In the genomic region with DNA sequence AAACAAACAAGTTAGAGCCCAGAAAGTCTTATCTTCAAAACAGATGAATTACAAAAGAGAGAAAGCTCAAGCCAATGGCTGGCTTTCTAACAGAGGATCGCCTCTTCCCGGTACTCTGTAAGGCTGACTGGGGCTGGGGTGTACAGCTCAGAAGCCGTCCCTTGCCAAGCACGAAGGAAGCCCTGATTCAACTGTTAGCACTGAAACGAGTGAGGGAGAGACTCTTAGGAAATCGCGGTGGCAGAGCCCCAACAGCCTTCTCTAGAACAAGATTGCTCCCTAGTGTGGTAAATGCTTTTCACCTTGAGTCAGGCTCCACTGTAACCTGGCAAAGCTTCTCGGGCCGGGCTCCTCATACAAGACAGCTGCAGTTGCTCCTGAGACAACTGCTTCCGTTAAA, we compare ENCODE assay signal across 8 mouse cellular contexts.
DNase-seq lines count a peak whose midpoint lies in the region; ATAC-seq and TF ChIP-seq lines count a peak whose summit lies in the region.

No protein-coding gene starts in this region.

- dilution Hi-C loops in CH12.LX (cut with MboI; ENCODE audit: extremely low pct_ligation_motif_present, extremely low pct_unique_long_range_greater_than_20kb, low sequenced_read_pairs) = no loop called here

- peak; percentile 48 for TF ChIP-seq RAD21 in CH12.LX (IDR thresholded peaks at IDR 0.05; ENCODE audit: low read depth, low read length)

- no peaks in the 10 kb centered on the region for H3K36me3 ChIP-seq in CH12.LX (replicated peaks in 1 of 2; ENCODE audit: control insufficient read depth in 1 of 2, insufficient read depth in 1 of 2, low read length in 1 of 2)
- H3K36me3 ChIP-seq in heart, embryonic 15.5 days = no peaks in the 10 kb centered on the region
- no peaks in the 10 kb centered on the region for H3K36me3 ChIP-seq in limb, embryonic 14.5 days (ENCODE audit: control insufficient read depth, insufficient read depth, low read length)
- peaks cover 4% of the 10 kb centered on the region for H3K36me3 ChIP-seq in small intestine, adult 2 months (ENCODE audit: control insufficient read depth, insufficient read depth, low read length)
- H3K36me3 ChIP-seq in forebrain, embryonic 12.5 days (replicated peaks) = no peaks in the 10 kb centered on the region

- H3K27ac ChIP-seq in CH12.LX (ENCODE audit: insufficient read depth, low read depth) = peak overlapping the region; percentile 95
- peak overlapping the region; percentile 21; the same call in 1 of the 2 replicates for H3K27ac ChIP-seq in heart, embryonic 15.5 days
- peak overlapping the region; percentile 35; the same call in 1 of the 2 replicates for H3K27ac ChIP-seq in limb, embryonic 14.5 days (replicated peaks; ENCODE audit: low read depth, low read length)
- H3K27ac ChIP-seq in small intestine, adult 2 months (ENCODE audit: insufficient read depth, low read depth, low read length) = peak overlapping the region; percentile 91
- H3K27ac ChIP-seq in forebrain, embryonic 12.5 days = no peak overlapping the region

- intact Hi-C loops in left cerebral cortex, postnatal 36 days (cut with DNase I) = loop anchor here (5.0 kb wide), 1 partner anchor 320 kb away; no protein-coding TSS in a partner anchor

- no peak overlapping the region for H3K4me3 ChIP-seq in CH12.LX (replicated peaks in 1 of 3; ENCODE audit: low read depth in 2 of 3, low read length in 2 of 3, poor library complexity in 1 of 3)
- no peak overlapping the region for H3K4me3 ChIP-seq in heart, embryonic 15.5 days
- H3K4me3 ChIP-seq in limb, embryonic 14.5 days (replicated peaks; ENCODE audit: low read length) = no peak overlapping the region
- peak overlapping the region; percentile 63 for H3K4me3 ChIP-seq in small intestine, adult 2 months (ENCODE audit: low read depth, low read length)
- H3K4me3 ChIP-seq in forebrain, embryonic 12.5 days (replicated peaks) = no peak overlapping the region

- H3K4me2 ChIP-seq in CH12.LX (ENCODE audit: insufficient read depth, low read depth, poor library complexity, severe bottlenecking) = peak overlapping the region; percentile 66
- H3K4me2 ChIP-seq in heart, embryonic 15.5 days = peak overlapping the region; percentile 32
- H3K4me2 ChIP-seq in limb, embryonic 14.5 days (replicated peaks; ENCODE audit: low read depth, low read length, severe bottlenecking) = no peak overlapping the region
- no peak overlapping the region for H3K4me2 ChIP-seq in forebrain, embryonic 12.5 days

- in situ Hi-C loops in CH12.LX (cut with MboI; ENCODE audit: low pct_ligation_motif_present, low pct_unique_long_range_greater_than_20kb, low sequenced_read_pairs) = no loop called here

- TF ChIP-seq CTCF in CH12.LX (conservative IDR thresholded peaks at IDR 0.05 in 1 of 2, IDR thresholded peaks at IDR 0.05 in 1 of 2; ENCODE audit: low read depth in 2 of 2, low read length in 2 of 2) = peak in 1 of 2 experiments; percentile 20; a peak in 1 of 4 replicates
- TF ChIP-seq CTCF in small intestine, adult 2 months (IDR thresholded peaks at IDR 0.05; ENCODE audit: extremely low read depth, insufficient read length, insufficient replicate concordance, low read depth, low read length) = no peak

- no peak for TF ChIP-seq POLR2A in CH12.LX (IDR thresholded peaks at IDR 0.05; ENCODE audit: low read depth, low read length)
- no peak for TF ChIP-seq POLR2A in limb, embryonic 14.5 days (IDR thresholded peaks at IDR 0.05; ENCODE audit: borderline replicate concordance, extremely low read depth, insufficient read depth, insufficient read length)
- no peak for TF ChIP-seq POLR2A in small intestine, adult 2 months (IDR thresholded peaks at IDR 0.05; ENCODE audit: low read depth, low read length)

- no peak for DNase-seq in CH12.LX (ENCODE audit: extremely low read depth)
- DNase-seq in adrenal gland, postnatal 14 days = peak; percentile 90
- DNase-seq in limb, embryonic 14.5 days (ENCODE audit: low spot score) = peak; percentile 53
- no peak for DNase-seq in left cerebral cortex, postnatal 36 days (ENCODE audit: low spot score in 2 of 2)

- H3K9me3 ChIP-seq in CH12.LX (replicated peaks; ENCODE audit: low read length) = no peaks in the 10 kb centered on the region
- no peaks in the 10 kb centered on the region for H3K9me3 ChIP-seq in heart, embryonic 15.5 days (replicated peaks)
- no peaks in the 10 kb centered on the region for H3K9me3 ChIP-seq in limb, embryonic 14.5 days (ENCODE audit: control insufficient read depth, low read length)
- no peaks in the 10 kb centered on the region for H3K9me3 ChIP-seq in forebrain, embryonic 12.5 days

- WGBS in heart, embryonic 15.5 days = 25% methylated on average over 10 of the region's 10 CpGs
- WGBS in limb, embryonic 14.5 days = 38% methylated on average over 10 of the region's 10 CpGs
- WGBS in small intestine, adult 2 months = 8% methylated on average over 10 of the region's 10 CpGs
- WGBS in forebrain, embryonic 12.5 days = 46% methylated on average over 10 of the region's 10 CpGs

- peaks cover 23% of the 10 kb centered on the region for H3K79me2 ChIP-seq in CH12.LX (replicated peaks; ENCODE audit: control insufficient read depth, extremely low read depth, insufficient read depth, poor library complexity, severe bottlenecking)

- peak; percentile 53; the same call in 1 of the 2 replicates for TF ChIP-seq EP300 in CH12.LX (IDR thresholded peaks at IDR 0.05; ENCODE audit: low read length)

- peak; percentile 28; the same call in 1 of the 2 replicates for ATAC-seq in heart, embryonic 15.5 days (replicated peaks; ENCODE audit: insufficient number of reproducible peaks, insufficient read depth, low FRiP score, low read depth)
- no peak for ATAC-seq in limb, embryonic 14.5 days (ENCODE audit: low FRiP score, low read depth)
- no peak for ATAC-seq in forebrain, embryonic 12.5 days (ENCODE audit: low FRiP score)
- no peak for ATAC-seq in monocyte, adult 5-6 weeks (replicated peaks; ENCODE audit: insufficient number of reproducible peaks, low FRiP score, low TSS enrichment, poor library complexity, severe bottlenecking)

- H3K27me3 ChIP-seq in CH12.LX (replicated peaks) = no peaks in the 10 kb centered on the region
- H3K27me3 ChIP-seq in heart, embryonic 15.5 days = no peaks in the 10 kb centered on the region
- H3K27me3 ChIP-seq in limb, embryonic 14.5 days (ENCODE audit: control insufficient read depth, insufficient read depth, low read length) = no peaks in the 10 kb centered on the region
- H3K27me3 ChIP-seq in small intestine, adult 2 months (ENCODE audit: control insufficient read depth, insufficient read depth, low read length) = no peaks in the 10 kb centered on the region
- H3K27me3 ChIP-seq in forebrain, embryonic 12.5 days = 0 out of 2 replicates have a peak, but pooled peaks cover 3% of the 10 kb centered on the region

- peaks cover 22 to 78% of the 10 kb centered on the region in 2 experiments for H3K4me1 ChIP-seq in CH12.LX (ENCODE audit: control insufficient read depth in 1 of 2, insufficient read depth in 2 of 2)
- H3K4me1 ChIP-seq in heart, embryonic 15.5 days (replicated peaks) = peaks cover 5% of the 10 kb centered on the region; the same call in 1 of the 2 replicates
- no peaks in the 10 kb centered on the region for H3K4me1 ChIP-seq in limb, embryonic 14.5 days (ENCODE audit: control insufficient read depth, insufficient read depth, low read length)
- H3K4me1 ChIP-seq in small intestine, adult 2 months (ENCODE audit: control insufficient read depth, insufficient read depth, insufficient read length, low read length) = peaks cover 27% of the 10 kb centered on the region
- H3K4me1 ChIP-seq in forebrain, embryonic 12.5 days = no peaks in the 10 kb centered on the region

- H3K9ac ChIP-seq in CH12.LX (ENCODE audit: insufficient read depth, low read depth) = peak overlapping the region; percentile 71
- H3K9ac ChIP-seq in heart, embryonic 15.5 days = no peak overlapping the region
- no peak overlapping the region; the same call in 1 of the 2 replicates for H3K9ac ChIP-seq in limb, embryonic 14.5 days (ENCODE audit: low read depth, low read length, severe bottlenecking)
- no peak overlapping the region for H3K9ac ChIP-seq in forebrain, embryonic 12.5 days

TF ChIP-seq in CH12.LX, 34 proteins besides CTCF, POLR2A, EP300 and RAD21 (continues in another document):
- TF ChIP-seq NRF1 (IDR thresholded peaks at IDR 0.05; ENCODE audit: low read depth, low read length) = peak; percentile 18; the same call in 1 of the 2 replicates
- no peak for TF ChIP-seq ZC3H11A (IDR thresholded peaks at IDR 0.05; ENCODE audit: low read depth, low read length)
- peak; percentile 47; the same call in 1 of the 2 replicates for TF ChIP-seq SIN3A (IDR thresholded peaks at IDR 0.05; ENCODE audit: low read length)
- no peak; the same call in none of the 2 replicates for TF ChIP-seq BHLHE40 (IDR thresholded peaks at IDR 0.05; ENCODE audit: low read depth, low read length)
- TF ChIP-seq MAFK (IDR thresholded peaks at IDR 0.05; ENCODE audit: insufficient replicate concordance, low read length) = no peak
- TF ChIP-seq HCFC1 (IDR thresholded peaks at IDR 0.05; ENCODE audit: low read depth, low read length) = no peak
- TF ChIP-seq IRF4 (IDR thresholded peaks at IDR 0.05; ENCODE audit: low read depth, low read length) = 0 out of 2 replicates have a peak, but pooled peaks have one; percentile 20
- 0 out of 2 replicates have a peak, but pooled peaks have one; percentile 23 for TF ChIP-seq CHD2 (IDR thresholded peaks at IDR 0.05; ENCODE audit: low read length)
- peak; percentile 49; the same call in 1 of the 2 replicates for TF ChIP-seq MAZ (IDR thresholded peaks at IDR 0.05; ENCODE audit: low read depth, low read length)
- 0 out of 2 replicates have a peak, but pooled peaks have one; percentile 16 for TF ChIP-seq NELFE (IDR thresholded peaks at IDR 0.05; ENCODE audit: low read depth, low read length)
- TF ChIP-seq PAX5 (IDR thresholded peaks at IDR 0.05; ENCODE audit: low read length) = no peak
- TF ChIP-seq E2F4 (IDR thresholded peaks at IDR 0.05; ENCODE audit: insufficient replicate concordance, low read depth, low read length) = no peak
- TF ChIP-seq USF1 (IDR thresholded peaks at IDR 0.05; ENCODE audit: low read depth, low read length) = no peak
- no peak; the same call in 1 of the 2 replicates for TF ChIP-seq ETS1 (conservative IDR thresholded peaks at IDR 0.05; ENCODE audit: low read depth, low read length)
- TF ChIP-seq ZNF384 (IDR thresholded peaks at IDR 0.05; ENCODE audit: low read depth, low read length) = peak; percentile 78
- no peak for TF ChIP-seq TBP (conservative IDR thresholded peaks at IDR 0.05; ENCODE audit: low read depth, low read length)
- TF ChIP-seq SMC3 (IDR thresholded peaks at IDR 0.05; ENCODE audit: low read depth, low read length) = peak; percentile 38
- TF ChIP-seq JUN (IDR thresholded peaks at IDR 0.05; ENCODE audit: insufficient read depth, low read depth, low read length) = no peak
- no peak for TF ChIP-seq JUND (conservative IDR thresholded peaks at IDR 0.05; ENCODE audit: low read depth, low read length)
- TF ChIP-seq TCF12 (IDR thresholded peaks at IDR 0.05; ENCODE audit: low read depth, low read length) = peak; percentile 43; the same call in 1 of the 2 replicates
- TF ChIP-seq ZMIZ1 (IDR thresholded peaks at IDR 0.05; ENCODE audit: low read depth, low read length) = no peak; the same call in 1 of the 2 replicates

Comparison
In these comparisons a context has a peak if more than half of its experiments do, and no peak if none do; other contexts are left out.
1. DNase-seq: peak in adrenal gland, postnatal 14 days (single experiment) and limb, embryonic 14.5 days (single experiment); none in CH12.LX (single experiment) and left cerebral cortex, postnatal 36 days (0 of 2).
2. H3K4me2 ChIP-seq: peak in CH12.LX (single experiment) and heart, embryonic 15.5 days (single experiment); none in limb, embryonic 14.5 days (single experiment) and forebrain, embryonic 12.5 days (single experiment).